Mouse (Mus musculus) liver, postnatal 0 days (tissue): ENCODE data around the gene Hecw2. TPM values are rescaled to one million over a fixed set of nuclear protein-coding genes. Genes with fewer than 3 reads are reported as not detected.

Experiments
- ATAC-seq: fragments of 200-750 bp; cut with Nextera tagmentation; 2 replicates; pipeline ENCODE4 v1.8.0; 2017; ENCODE audit warnings: mild to moderate bottlenecking, moderate library complexity
- DNase-seq: peaks from one replicate; pipeline ENCODE4 v3.0.0-alpha.2; 2016
- H3K27ac ChIP-seq: fragments of 300-500 bp; sonication (generic); 2 replicates; pipeline ENCODE4 v1.5.1; 2014; ENCODE audit warnings: antibody characterized with exemption, moderate library complexity, mild to moderate bottlenecking, low read depth
- H3K27me3 ChIP-seq: fragments of 300-500 bp; sonication (generic); 2 replicates; pipeline ENCODE4 v1.6.1; 2014; ENCODE audit warnings: low read length, control low read depth, mixed read lengths; ENCODE audit not compliant: insufficient read depth
- H3K36me3 ChIP-seq: fragments of 300-500 bp; sonication (generic); replicated peaks from 2 replicates; pipeline ENCODE4 v1.6.1; 2014; ENCODE audit warnings: mild to moderate bottlenecking, control low read depth, low read length, moderate library complexity, mixed read lengths; ENCODE audit not compliant: insufficient read depth
- H3K4me1 ChIP-seq: fragments of 300-500 bp; sonication (generic); 2 replicates; pipeline ENCODE4 v1.6.1; 2014; ENCODE audit warnings: antibody characterized with exemption, mild to moderate bottlenecking, control low read depth; ENCODE audit not compliant: insufficient read depth
- H3K4me2 ChIP-seq: fragments of 300-500 bp; sonication (generic); 2 replicates; pipeline ENCODE4 v1.6.1; 2014; ENCODE audit warnings: low read depth, mild to moderate bottlenecking, low read length, moderate library complexity, mixed read lengths
- H3K4me3 ChIP-seq: fragments of 300-500 bp; sonication (generic); 2 replicates; pipeline ENCODE4 v1.5.1; 2014; ENCODE audit warnings: low read depth, low read length
- H3K9ac ChIP-seq: fragments of 300-500 bp; sonication (generic); replicated peaks from 2 replicates; pipeline ENCODE4 v1.6.1; 2014; ENCODE audit warnings: mild to moderate bottlenecking, moderate library complexity
- H3K9me3 ChIP-seq: fragments of 300-500 bp; sonication (generic); 2 replicates; pipeline ENCODE4 v1.6.1; 2016; ENCODE audit warnings: mild to moderate bottlenecking, control low read depth, low read length, mixed read lengths
- CTCF ChIP-seq: sonication (generic); IDR thresholded peaks from 2 replicates; pipeline ENCODE4 v1.5.1; 2016; ENCODE audit warnings: antibody characterized with exemption, low read depth
- EP300 ChIP-seq: IDR thresholded peaks from 2 replicates; pipeline ENCODE4 v1.6.1; 2016; ENCODE audit warnings: antibody characterized with exemption, low read depth, mild to moderate bottlenecking
- WGBS: fragments of 180-500 bp; shearing (Covaris S2); extraction: QIAGEN DNeasy Blood & Tissue Kit; methylation state at CpG from one replicate; pipeline ENCODE4 v1.1.7; 2014; ENCODE audit not compliant: insufficient replicate concordance; 5-methylcytosine and 5-hydroxymethylcytosine counted together
- polyA plus RNA-seq: library from polyadenylated mRNA; unstranded; fragments of >200 nt; fragmentation: Nextera tagmentation; extraction: Ambion mirVana; gene quantifications from 2 replicates; pipeline ENCODE4 v1.2.1, GENCODE M21; 2015

Gene Hecw2
- polyA plus RNA-seq, 1 experiment from 2014 or later, result 0.61 TPM

- no peak for DNase-seq
- Histone ChIP-seq H3K4me3 (no peak overlapping the region), H3K36me3 (no peaks in the 10 kb centered on the region), H3K27me3 (no peaks in the 10 kb centered on the region), H3K9ac (no peak overlapping the region), H3K27ac (no peak overlapping the region), H3K4me1 (no peaks in the 10 kb centered on the region), H3K4me2 (no peak overlapping the region), H3K9me3 (no peaks in the 10 kb centered on the region)
- ATAC-seq, result no peak
- WGBS, result 66% methylated on average over 9 of the region's 9 CpGs
- TF ChIP-seq CTCF (no peak), EP300 (no peak)
These were observed 75.2 kb downstream of the Hecw2 start for GRCm38 (mm10) chr1:54119638-54120320.

DNA sequence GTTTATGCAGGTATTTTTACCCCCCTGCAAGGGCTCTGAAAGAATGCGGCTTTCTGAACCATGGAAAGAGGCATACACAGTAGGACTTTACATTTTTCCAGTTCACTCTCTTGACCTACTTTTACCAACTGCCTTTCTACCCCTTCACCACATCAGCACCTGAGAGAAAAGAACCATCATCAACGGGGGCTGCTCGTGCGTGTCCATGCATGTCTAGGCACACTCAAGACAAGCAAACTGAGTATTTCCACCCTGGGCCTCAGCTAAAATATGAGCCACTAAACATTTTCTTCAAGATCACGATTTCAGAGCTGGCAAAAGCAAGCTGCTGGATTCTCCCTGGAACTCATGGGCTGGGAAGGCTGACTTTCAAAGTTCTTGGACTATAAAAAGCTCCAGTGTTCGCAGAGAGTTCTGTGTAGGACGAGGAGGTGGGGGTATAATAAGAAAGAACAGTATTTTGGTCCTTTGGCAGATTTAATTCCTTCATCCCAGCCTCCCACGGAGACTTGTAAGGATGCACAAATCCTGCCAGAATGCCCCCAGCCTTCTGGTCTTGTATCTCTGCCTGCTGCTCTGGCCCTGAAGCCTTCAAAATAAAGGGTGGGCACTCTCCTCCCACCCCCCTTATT is 76.5 kb downstream of the Hecw2 start:
- TF ChIP-seq CTCF, result no peak
- TF ChIP-seq EP300, result no peak

DNA sequence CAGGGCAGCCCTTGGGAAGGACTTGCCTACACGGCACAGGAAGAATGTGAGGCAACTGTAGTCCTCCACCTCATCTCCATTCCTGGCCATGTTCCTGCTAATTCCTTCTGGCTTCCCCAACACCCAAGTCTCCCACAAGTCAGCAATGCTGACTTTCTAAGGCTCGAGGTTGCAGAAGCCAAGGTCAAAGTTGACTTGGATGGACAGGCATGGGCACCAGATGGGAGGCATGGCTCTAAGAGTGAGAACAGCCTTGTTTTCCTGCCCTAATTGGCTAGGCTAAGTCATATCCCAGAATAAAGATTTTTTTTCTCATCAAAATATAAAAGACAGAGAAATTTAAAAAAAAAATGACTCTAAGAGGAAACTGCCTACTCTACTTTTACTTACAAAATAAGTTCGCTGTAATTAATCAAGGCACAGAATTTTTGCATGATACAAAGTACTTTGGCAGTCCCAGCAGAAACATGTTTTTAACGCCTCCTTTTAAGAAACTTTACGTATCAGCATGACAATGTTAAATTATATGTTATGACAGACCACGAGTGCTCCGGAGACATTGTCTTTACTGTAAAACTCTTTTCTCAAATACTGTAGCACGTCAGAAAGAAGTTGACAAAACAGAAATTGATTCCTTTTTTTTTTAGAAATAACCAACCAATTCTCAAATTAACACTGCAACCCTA is 83.9 kb downstream of the Hecw2 start:
- Histone ChIP-seq H3K9me3 (no peaks in the 10 kb centered on the region), H3K27ac (no peak overlapping the region), H3K27me3 (no peaks in the 10 kb centered on the region), H3K4me2 (no peak overlapping the region), H3K9ac (no peak overlapping the region), H3K4me3 (no peak overlapping the region), H3K36me3 (no peaks in the 10 kb centered on the region), H3K4me1 (no peaks in the 10 kb centered on the region)
- 79% methylated on average over 8 of the region's 8 CpGs for WGBS
- TF ChIP-seq CTCF, result no peak
- TF ChIP-seq EP300, result no peak
- ATAC-seq (no peak), DNase-seq (no peak)

More for the DNA sequence above, 76.5 kb downstream of the Hecw2 start:
- no peak overlapping the region for H3K9ac ChIP-seq
- H3K4me3 ChIP-seq, result no peak overlapping the region
- no peaks in the 10 kb centered on the region for H3K36me3 ChIP-seq
- DNase-seq, result no peak
- no peaks in the 10 kb centered on the region for H3K27me3 ChIP-seq
- no peaks in the 10 kb centered on the region for H3K9me3 ChIP-seq
- no peak overlapping the region for H3K27ac ChIP-seq
- H3K4me1 ChIP-seq, result no peaks in the 10 kb centered on the region
- 71% methylated on average over 8 of the region's 8 CpGs for whole genome bisulfite sequencing
- no peak for ATAC-seq
- H3K4me2 ChIP-seq, result no peak overlapping the region

DNA sequence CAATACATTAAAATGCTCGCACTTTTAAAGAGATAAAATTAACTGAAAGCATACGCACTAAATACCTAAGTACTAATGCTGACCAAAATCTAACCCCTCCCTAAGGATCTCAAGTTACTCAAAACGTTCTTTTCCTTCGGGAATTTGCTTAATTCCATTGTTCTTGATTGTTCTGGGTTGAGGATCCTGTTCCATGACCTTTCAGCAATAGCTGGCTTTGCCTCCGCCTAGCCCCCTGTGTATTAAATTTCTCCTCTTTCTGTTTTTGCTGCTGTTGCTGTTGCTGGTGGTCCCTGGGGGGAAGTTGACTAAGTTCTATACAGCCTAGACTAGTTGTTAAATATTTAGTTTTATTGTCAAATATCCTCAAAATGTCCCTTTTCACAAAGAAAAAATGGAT is 85.7 kb downstream of the Hecw2 start:
- TF ChIP-seq CTCF (no peak), EP300 (no peak)
- no peak for ATAC-seq
- 71% methylated on average over 5 of the region's 5 CpGs for WGBS

DNA sequence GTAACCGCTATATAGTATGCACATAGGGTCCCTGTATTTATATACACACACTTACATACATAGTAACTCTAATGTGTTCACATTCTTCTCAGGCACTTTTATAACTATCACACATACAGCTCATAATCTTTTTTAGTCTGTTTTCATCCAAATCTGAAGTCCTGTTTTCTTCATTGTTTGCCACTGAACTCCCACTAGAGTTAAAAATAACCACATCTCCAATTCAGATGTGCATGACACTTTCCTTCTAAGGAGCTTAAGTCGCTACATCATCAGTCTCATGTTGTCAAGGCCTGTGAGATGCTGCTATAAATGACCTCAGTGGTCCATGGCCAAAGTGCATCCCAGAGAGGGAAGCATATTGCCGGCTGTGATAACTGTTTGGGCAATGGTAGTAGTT is 88.2 kb downstream of the Hecw2 start:
- DNase-seq (no peak), ATAC-seq (no peak)
- WGBS, result 80% methylated on average over 3 of the region's 3 CpGs
- Histone ChIP-seq H3K4me3 (no peak overlapping the region), H3K27me3 (no peaks in the 10 kb centered on the region), H3K4me2 (no peak overlapping the region), H3K27ac (no peak overlapping the region), H3K36me3 (no peaks in the 10 kb centered on the region), H3K4me1 (no peaks in the 10 kb centered on the region), H3K9ac (no peak overlapping the region), H3K9me3 (no peaks in the 10 kb centered on the region)
- TF ChIP-seq CTCF, result no peak
- no peak for TF ChIP-seq EP300

More for the DNA sequence above, 85.7 kb downstream of the Hecw2 start:
- Histone ChIP-seq H3K9ac (no peak overlapping the region), H3K4me2 (no peak overlapping the region), H3K9me3 (no peaks in the 10 kb centered on the region), H3K36me3 (no peaks in the 10 kb centered on the region), H3K4me1 (no peaks in the 10 kb centered on the region), H3K27me3 (no peaks in the 10 kb centered on the region), H3K4me3 (no peak overlapping the region), H3K27ac (no peak overlapping the region)
- DNase-seq, result no peak

- no peaks in the 10 kb centered on the region for H3K9me3 ChIP-seq
- H3K9ac ChIP-seq, result no peak overlapping the region
- H3K27me3 ChIP-seq, result no peaks in the 10 kb centered on the region
- DNase-seq (no peak), ATAC-seq (no peak)
- TF ChIP-seq CTCF, result no peak
- no peak for TF ChIP-seq EP300
- no peaks in the 10 kb centered on the region for H3K36me3 ChIP-seq
- no peak overlapping the region for H3K4me3 ChIP-seq
- H3K4me1 ChIP-seq, result no peaks in the 10 kb centered on the region
- H3K27ac ChIP-seq, result no peak overlapping the region
- H3K4me2 ChIP-seq, result no peak overlapping the region
- WGBS, result 75% methylated on average over 3 of the region's 3 CpGs
These were observed 115.3 kb downstream of the Hecw2 start for GRCm38 (mm10) chr1:54079708-54080107.
